Mouse (Mus musculus) cerebellum, adult 2 months (tissue): Measurements from ENCODE around the gene Sbpl.
"Not testable (repeated sequence)": the region's sequence is repeated elsewhere in the genome, so short reads cannot be mapped to it uniquely, and the experiment has no call there.

Source experiments
- CTCF ChIP-seq: fragments of 200-500 bp; IDR thresholded peaks from 2 replicates; pipeline ENCODE4 v1.5.1; 2011; ENCODE audit warnings: low read depth, mild to moderate bottlenecking, control low read depth, low read length, moderate library complexity, borderline replicate concordance; ENCODE audit not compliant: insufficient read depth
- POLR2A ChIP-seq: fragments of 200-500 bp; IDR thresholded peaks from 2 replicates; pipeline ENCODE4 v1.6.1; 2011; ENCODE audit warnings: low read length, control low read depth, borderline replicate concordance; ENCODE audit not compliant: insufficient read depth

DNA sequence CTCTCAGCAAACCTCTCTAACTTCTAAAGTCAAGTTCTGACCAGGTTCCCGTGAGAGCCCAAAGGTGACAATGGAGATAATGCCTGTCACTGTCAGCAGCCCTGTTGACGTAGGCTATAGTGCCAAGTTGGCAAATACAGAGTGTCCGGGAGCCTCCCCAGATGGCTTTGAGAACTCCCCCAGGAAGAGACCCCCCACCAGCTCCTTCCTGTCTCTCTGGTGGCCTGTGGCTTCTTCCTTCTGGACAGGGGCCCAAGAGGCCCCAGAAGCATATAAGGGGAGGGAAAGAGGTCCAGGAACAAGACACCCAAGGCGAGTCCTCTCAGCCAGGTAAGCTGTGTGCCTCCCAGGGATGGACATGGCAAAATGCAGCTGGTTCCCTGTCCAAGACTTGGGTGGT, 37.9 kb downstream of the Sbpl start, which contains the start of gene Dcpp3:
- not testable (repeated sequence) for TF ChIP-seq POLR2A, CTCF
